7 mouse cellular contexts compared by ENCODE assay signal in genomic region chr1:57436408-57436807, GRCm38 (mm10). TPM values are rescaled to one million over a fixed set of nuclear protein-coding genes. Genes with fewer than 3 reads are reported as not detected.
DNase-seq lines count a peak whose midpoint lies in the region; ATAC-seq and TF ChIP-seq lines count a peak whose summit lies in the region.

No protein-coding gene starts in this region.

- peak overlapping the region; percentile 83 for H3K27ac ChIP-seq in gastrocnemius, adult 2 months
- H3K27ac ChIP-seq in liver, embryonic 14.5 days, result no peak overlapping the region

- no peak overlapping the region; the same call in 1 of the 2 replicates for H3K9ac ChIP-seq in liver, embryonic 14.5 days (replicated peaks)

- H3K4me1 ChIP-seq in liver, embryonic 14.5 days (replicated peaks; ENCODE audit: control insufficient read depth in 2 of 2, insufficient read depth in 2 of 2, low read length in 1 of 2), result peaks cover 2 to 9% of the 10 kb centered on the region in 2 experiments; a peak in 2 of 4 replicates

- H3K36me3 ChIP-seq in liver, embryonic 14.5 days (replicated peaks; ENCODE audit: control insufficient read depth, insufficient read depth, low read depth), result no peaks in the 10 kb centered on the region

- TF ChIP-seq CTCF in gastrocnemius, adult 2 months (IDR thresholded peaks at IDR 0.05), result no peak
- no peak for TF ChIP-seq CTCF in liver, embryonic 14.5 days (IDR thresholded peaks at IDR 0.05; ENCODE audit: low read depth)

- 6% methylated on average over 9 of the region's 9 CpGs for WGBS in liver, embryonic 14.5 days (ENCODE audit: insufficient replicate concordance)

- intact Hi-C loops in gastrocnemius, adult 2 months (cut with DNase I), result loop anchor here (5.0 kb wide), 1 partner anchor 336 kb away; the partner anchor contains the start of gene Spats2l

- H3K4me3 ChIP-seq in gastrocnemius, adult 2 months, result peak overlapping the region; percentile 73
- peak overlapping the region in 1 of 2 experiments; percentile 16; a peak in 1 of 4 replicates for H3K4me3 ChIP-seq in liver, embryonic 14.5 days (ENCODE audit: insufficient read depth in 1 of 2, low read depth in 2 of 2, low read length in 2 of 2)

- DNase-seq in CD4-positive, CD25-positive, alpha-beta regulatory T cell, adult 2 months (ENCODE audit: low read depth, low spot score), result peak; percentile 71
- peak; percentile 79 for DNase-seq in NIH3T3 (ENCODE audit: low read depth)
- peak; percentile 76 for DNase-seq in gastrocnemius, adult 2 months
- peak; percentile 59 for DNase-seq in induced T-regulatory cell, adult 2 months (ENCODE audit: low read depth)
- peak; percentile 45 to 53 (median 49) for DNase-seq in liver, embryonic 14.5 days (ENCODE audit: low read depth in 3 of 3, low spot score in 3 of 3)
- DNase-seq in spleen, postnatal 36 days (ENCODE audit: low spot score in 2 of 2), result peak; percentile 9 to 28
- DNase-seq in embryo, embryonic 11 days, result no peak

- peak overlapping the region; percentile 46 for H3K4me2 ChIP-seq in liver, embryonic 14.5 days (ENCODE audit: low read depth)

- TF ChIP-seq EP300 in liver, embryonic 14.5 days (IDR thresholded peaks at IDR 0.05; ENCODE audit: low read depth), result no peak

- ATAC-seq in liver, embryonic 14.5 days (ENCODE audit: insufficient read depth), result peak; percentile 68; the same call in 1 of the 2 replicates

- no peaks in the 10 kb centered on the region for H3K9me3 ChIP-seq in liver, embryonic 14.5 days (ENCODE audit: control insufficient read depth, low read length)

- no peaks in the 10 kb centered on the region for H3K27me3 ChIP-seq in liver, embryonic 14.5 days (ENCODE audit: control insufficient read depth, insufficient read depth, low read length)

RNA-seq across cellular contexts. Expression of gene Tyw5, which starts 29.5 kb away (rescaled TPM):
- 1 to 10 TPM; 3.8 to 5.1 TPM for total RNA-seq in gastrocnemius, adult 2 months (2021)
- polyA plus RNA-seq in liver, embryonic 14.5 days (2012; rRNA removed), result 5.8 and 9.2 TPM in 2 replicates
- polyA plus RNA-seq in liver, embryonic 14.5 days (2014; fragmentation: Nextera tagmentation; extraction: Ambion mirVana), result 9.9 and 11.4 TPM in 2 replicates

RNA-seq across cellular contexts. Expression of gene Maip1, which starts 30.3 kb away (rescaled TPM):
- total RNA-seq in gastrocnemius, adult 2 months (2021), result 1 to 10 TPM; 8.1 to 9.8 TPM
- 2.7 and 4.5 TPM in 2 replicates for polyA plus RNA-seq in liver, embryonic 14.5 days (2012; rRNA removed)
- 7.9 and 8.4 TPM in 2 replicates for polyA plus RNA-seq in liver, embryonic 14.5 days (2014; fragmentation: Nextera tagmentation; extraction: Ambion mirVana)

RNA-seq across cellular contexts. Expression of gene 1700066M21Rik, which starts 59.0 kb away (rescaled TPM):
- 1 to 10 TPM; 2.1 to 2.6 TPM for total RNA-seq in gastrocnemius, adult 2 months (2021)
- polyA plus RNA-seq in liver, embryonic 14.5 days (2012; rRNA removed), result 2.9 and 4.3 TPM in 2 replicates
- 8.2 and 9.3 TPM in 2 replicates for polyA plus RNA-seq in liver, embryonic 14.5 days (2014; fragmentation: Nextera tagmentation; extraction: Ambion mirVana)
